Mouse (Mus musculus) telencephalon, adult 2 months (tissue): ENCODE data around the gene Olfr138.

Source experiments
- DNase-seq: peaks from one replicate; pipeline ENCODE4 v3.0.0-alpha.2; 2011; ENCODE audit warnings: low read depth, low spot score

Gene Olfr138

GRCm38 (mm10) chr17:38260735-38261134, at the start of gene Olfr138:
Olfr138 (plus strand) TSS chr17:38261035.
- no peak for DNase-seq

GRCm38 (mm10) chr17:38307470-38307869, 46.6 kb downstream of the Olfr138 start, which contains the start of gene Olfr137:
Olfr137 (minus strand) TSS chr17:38307570.
- DNase-seq: no peak
